Mouse (Mus musculus) large intestine, adult 2 months (tissue): Measurements from ENCODE around the gene Tmed8. TPM values are rescaled to one million over a fixed set of nuclear protein-coding genes. Genes with fewer than 3 reads are reported as not detected.
"Not testable (repeated sequence)": the region's sequence is repeated elsewhere in the genome, so short reads cannot be mapped to it uniquely, and the experiment has no call there.

Experiments used
- DNase-seq: peaks from one replicate; pipeline ENCODE4 v3.0.0-alpha.2; 2012; ENCODE audit warnings: low read depth, low spot score
- WGBS: fragments of 180-500 bp; shearing (Covaris S2); methylation state at CpG from one replicate; pipeline ENCODE4 v1.1.7; 2018; 5-methylcytosine and 5-hydroxymethylcytosine counted together
- polyA plus RNA-seq: library from polyadenylated mRNA; depleted of rRNA; stranded (reverse); fragments of >200 nt; gene quantifications from 2 replicates; pipeline ENCODE4 v1.2.3, GENCODE M21; 2012; rRNA removed

The Tmed8 gene
- 1.3 and 2.3 TPM in 2 replicates for polyA plus RNA-seq

GRCm38 (mm10) chr12:87199973-87200586 is at the start of gene Tmed8:
TSS of gene Tmed8 (minus strand) at chr12:87200454.
- DNase-seq = peak; percentile 39
- WGBS = under 1% methylated on average over 68 of the region's 70 CpGs

- no peak for DNase-seq
- 97% methylated on average over 1 of the region's 1 CpGs for WGBS
These were observed 38.4 kb upstream of the Tmed8 start, which contains the start of gene Noxred1 for GRCm38 (mm10) chr12:87238632-87239031. TSS of gene Noxred1 (minus strand) at chr12:87238732.

GRCm38 (mm10) chr12:87236882-87237483 is 36.7 kb upstream of the Tmed8 start:
- no peak for DNase-seq
- 85% methylated on average over 5 of the region's 5 CpGs for WGBS

- DNase-seq = no peak
These were observed 30.2 kb upstream of the Tmed8 start for GRCm38 (mm10) chr12:87230379-87230895.

- 80% methylated on average over 2 of the region's 2 CpGs for WGBS
- DNase-seq = no peak
These were observed 29.4 kb upstream of the Tmed8 start for GRCm38 (mm10) chr12:87229633-87230032.

GRCm38 (mm10) chr12:87226801-87227200 is 26.5 kb upstream of the Tmed8 start:
- 76% methylated on average over 7 of the region's 7 CpGs for WGBS
- DNase-seq = no peak

- WGBS = 76% methylated on average over 10 of the region's 10 CpGs
- no peak for DNase-seq
These were observed 24.7 kb upstream of the Tmed8 start for GRCm38 (mm10) chr12:87224950-87225349.

- no peak for DNase-seq
- WGBS = 47% methylated on average over 7 of the region's 7 CpGs
These were observed 19.1 kb upstream of the Tmed8 start for GRCm38 (mm10) chr12:87219362-87219761.

GRCm38 (mm10) chr12:87217596-87217995 is 17.3 kb upstream of the Tmed8 start:
- no peak for DNase-seq

GRCm38 (mm10) chr12:87216053-87216452 is 15.8 kb upstream of the Tmed8 start:
- no peak for DNase-seq
- 61% methylated on average over 2 of the region's 2 CpGs for WGBS

- WGBS = 32% methylated on average over 2 of the region's 2 CpGs
- no peak for DNase-seq
These were observed 12.8 kb upstream of the Tmed8 start for GRCm38 (mm10) chr12:87212844-87213606.

- WGBS = 92% methylated on average over 5 of the region's 5 CpGs
- DNase-seq = not testable (repeated sequence)
These were observed 5.5 kb upstream of the Tmed8 start for GRCm38 (mm10) chr12:87205789-87206188.

GRCm38 (mm10) chr12:87201694-87202093 is 1.4 kb upstream of the Tmed8 start:
- 57% methylated on average over 5 of the region's 5 CpGs for WGBS

GRCm38 (mm10) chr12:87199206-87199972 is 865 bp downstream of the Tmed8 start, which contains the start of gene Samd15:
TSS of gene Samd15 (plus strand) at chr12:87199723.
- no peak for DNase-seq
- WGBS = 1% methylated on average over 38 of the region's 38 CpGs

More at GRCm38 (mm10) chr12:87201694-87202093, 1.4 kb upstream of the Tmed8 start:
- DNase-seq = no peak

GRCm38 (mm10) chr12:87198792-87199191 is 1.5 kb downstream of the Tmed8 start:
- no peak for DNase-seq
- 73% methylated on average over 6 of the region's 6 CpGs for WGBS

- DNase-seq = no peak
These were observed 3.9 kb downstream of the Tmed8 start for GRCm38 (mm10) chr12:87196310-87196709.

- DNase-seq = no peak
- WGBS = 24% methylated on average over 1 of the region's 1 CpGs
These were observed 5.2 kb downstream of the Tmed8 start for GRCm38 (mm10) chr12:87195069-87195468.

GRCm38 (mm10) chr12:87193008-87193407 is 7.2 kb downstream of the Tmed8 start:
- DNase-seq = no peak
- WGBS = 83% methylated on average over 3 of the region's 3 CpGs

- WGBS = 96% methylated on average over 4 of the region's 4 CpGs
- no peak for DNase-seq
These were observed 22.6 kb downstream of the Tmed8 start for GRCm38 (mm10) chr12:87177631-87178030.
